Mouse (Mus musculus) midbrain, embryonic 16.5 days (tissue): ENCODE results near the gene Ccdc12. TPM values are rescaled to one million over a fixed set of nuclear protein-coding genes. Genes with fewer than 3 reads are reported as not detected.

ENCODE experiments used
- ATAC-seq: fragments of 200-750 bp; cut with Nextera tagmentation; 2 replicates; pipeline ENCODE4 v1.8.0; 2017; ENCODE audit warnings: moderate TSS enrichment
- H3K27ac ChIP-seq: fragments of 300-500 bp; sonication (generic); 2 replicates; pipeline ENCODE4 v1.5.1; 2014; ENCODE audit warnings: mild to moderate bottlenecking, low read length, mixed read lengths
- H3K27me3 ChIP-seq: fragments of 300-500 bp; sonication (generic); 2 replicates; pipeline ENCODE4 v1.6.1; 2014; ENCODE audit warnings: low read depth, low read length, mixed read lengths; ENCODE audit not compliant: control insufficient read depth, insufficient read depth
- H3K36me3 ChIP-seq: fragments of 300-500 bp; sonication (generic); 2 replicates; pipeline ENCODE4 v1.6.1; 2014; ENCODE audit warnings: mild to moderate bottlenecking, low read length, moderate library complexity, mixed read lengths; ENCODE audit not compliant: control insufficient read depth, insufficient read depth
- H3K4me1 ChIP-seq: fragments of 300-500 bp; sonication (generic); 2 replicates; pipeline ENCODE4 v1.6.1; 2014; ENCODE audit warnings: mild to moderate bottlenecking, low read length, mixed read lengths; ENCODE audit not compliant: control insufficient read depth, insufficient read depth
- H3K4me2 ChIP-seq: fragments of 300-500 bp; sonication (generic); 2 replicates; pipeline ENCODE4 v1.6.1; 2014; ENCODE audit warnings: mild to moderate bottlenecking, low read length, mixed read lengths
- H3K4me3 ChIP-seq: fragments of 300-500 bp; sonication (generic); 2 replicates; pipeline ENCODE4 v1.5.1; 2014; ENCODE audit warnings: low read depth, mild to moderate bottlenecking, low read length, moderate library complexity, mixed read lengths
- H3K9ac ChIP-seq: fragments of 300-500 bp; sonication (generic); 2 replicates; pipeline ENCODE4 v1.6.1; 2014; ENCODE audit warnings: low read depth, low read length, mixed read lengths
- H3K9me3 ChIP-seq: fragments of 300-500 bp; sonication (generic); replicated peaks from 2 replicates; pipeline ENCODE4 v1.6.1; 2014; ENCODE audit warnings: mild to moderate bottlenecking, low read length, mixed read lengths; ENCODE audit not compliant: control insufficient read depth, poor library complexity, severe bottlenecking
- WGBS: fragments of 180-500 bp; shearing (Covaris S2); extraction: QIAGEN DNeasy Blood & Tissue Kit; methylation state at CpG from one replicate; pipeline ENCODE4 v1.1.7; 2014; 5-methylcytosine and 5-hydroxymethylcytosine counted together
- polyA plus RNA-seq: library from polyadenylated mRNA; unstranded; fragments of >200 nt; fragmentation: Nextera tagmentation; extraction: Ambion mirVana; gene quantifications from 2 replicates; pipeline ENCODE4 v1.2.1, GENCODE M21; 2015

The Ccdc12 gene
- polyA plus RNA-seq, 1 experiment from 2014 or later, result 93.3 TPM

DNA sequence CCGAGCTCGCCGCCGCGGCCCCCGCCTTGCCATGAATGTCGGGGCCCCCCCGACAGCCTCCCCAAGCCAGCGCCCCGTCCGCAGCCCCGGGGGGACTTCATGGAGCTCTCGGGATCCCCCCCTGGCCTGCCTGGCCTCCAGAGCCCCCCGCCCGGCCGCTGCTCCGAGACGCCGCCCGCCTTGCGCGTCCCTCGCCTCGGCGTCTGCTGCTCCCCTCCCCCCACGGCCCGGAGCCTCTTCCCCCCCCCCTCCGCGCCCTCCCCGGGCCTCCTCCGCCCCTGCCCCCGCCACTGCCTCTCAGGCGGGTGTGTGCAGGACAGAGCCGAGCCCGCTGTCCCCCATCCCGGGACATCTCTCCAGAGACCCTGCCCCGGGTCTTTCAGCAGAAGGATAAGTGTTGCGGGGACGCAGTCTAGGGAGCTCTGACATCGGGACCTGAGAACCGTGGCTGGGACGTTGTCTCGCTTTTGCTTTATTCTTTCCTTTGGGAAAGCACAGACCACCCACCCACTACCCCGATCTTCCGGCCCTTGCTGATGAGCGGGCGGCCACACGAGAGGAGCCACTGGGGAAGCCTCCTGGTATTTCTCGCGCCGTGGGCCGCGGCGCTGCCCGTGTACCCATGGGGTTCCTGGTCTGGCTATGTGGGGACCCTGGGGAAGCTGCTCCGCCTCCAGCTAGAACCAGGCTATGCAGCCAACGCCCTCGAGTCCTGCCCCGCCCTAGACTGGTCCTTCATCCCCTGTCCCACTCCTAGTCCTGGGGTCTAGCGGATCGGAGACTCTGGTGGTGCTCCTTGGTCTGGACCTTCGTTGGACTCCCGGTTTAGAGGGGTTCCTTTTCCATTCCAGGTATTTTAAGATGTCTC lies 87.4 kb downstream of the Ccdc12 start:
- Histone ChIP-seq H3K9ac (peak overlapping the region; percentile 80), H3K27me3 (peaks cover 21% of the 10 kb centered on the region), H3K36me3 (no peaks in the 10 kb centered on the region), H3K27ac (no peak overlapping the region), H3K4me2 (peak overlapping the region; percentile 98), H3K9me3 (no peaks in the 10 kb centered on the region), H3K4me1 (peaks cover 19% of the 10 kb centered on the region), H3K4me3 (peak overlapping the region; percentile 68)
- 0 out of 2 replicates have a peak, but pooled peaks have one; percentile 9 for ATAC-seq
- WGBS, result 3% methylated on average over 43 of the region's 63 CpGs

DNA sequence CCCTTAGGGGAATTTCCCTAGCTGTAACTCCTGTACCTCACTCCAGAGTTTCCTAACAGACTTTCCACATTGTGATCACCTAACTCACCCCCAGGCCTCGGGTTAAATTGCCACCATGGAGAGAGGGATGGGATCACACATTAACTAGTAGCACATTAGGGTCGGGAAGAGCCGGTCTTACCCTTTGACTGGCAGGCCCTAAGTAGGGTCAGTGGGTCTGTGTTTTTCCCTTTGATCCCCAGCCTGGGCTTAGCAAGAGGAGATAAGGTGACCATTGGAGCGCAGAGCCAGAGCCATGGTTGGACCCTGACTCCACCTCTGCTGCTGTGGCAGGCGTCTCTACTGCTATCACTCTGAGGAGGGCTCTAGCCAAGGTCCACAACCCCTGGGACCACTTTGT lies 89.4 kb downstream of the Ccdc12 start:
- H3K27me3 ChIP-seq, result peaks cover 17% of the 10 kb centered on the region
- ATAC-seq, result no peak
- H3K36me3 ChIP-seq, result no peaks in the 10 kb centered on the region
- WGBS, result 21% methylated on average over 5 of the region's 5 CpGs
- no peak overlapping the region for H3K4me3 ChIP-seq
- H3K4me2 ChIP-seq, result no peak overlapping the region
- no peak overlapping the region for H3K9ac ChIP-seq
- peaks cover 19% of the 10 kb centered on the region for H3K4me1 ChIP-seq
- H3K9me3 ChIP-seq, result no peaks in the 10 kb centered on the region
- no peak overlapping the region for H3K27ac ChIP-seq

DNA sequence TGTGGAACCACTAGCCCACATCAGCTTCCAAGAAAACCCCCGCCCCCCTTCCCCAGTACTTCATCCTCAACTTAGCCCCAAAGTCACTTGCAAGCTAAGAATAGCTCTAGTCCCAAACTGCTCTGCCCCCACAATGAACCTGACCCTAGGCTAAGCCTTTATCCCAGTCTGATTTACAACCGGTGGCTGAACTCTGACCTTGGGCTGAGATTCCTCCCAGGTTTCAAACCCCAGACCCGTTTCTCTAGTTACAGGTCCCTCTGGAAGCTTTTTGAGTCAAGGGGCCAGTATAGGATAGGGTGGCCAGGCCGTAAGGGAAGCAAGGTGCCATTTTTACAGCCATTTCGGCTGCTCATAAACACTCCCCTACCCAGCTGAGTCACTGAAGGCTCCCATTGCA lies 89.9 kb downstream of the Ccdc12 start:
- no peak overlapping the region for H3K27ac ChIP-seq
- peaks cover 19% of the 10 kb centered on the region for H3K4me1 ChIP-seq
- H3K4me3 ChIP-seq, result no peak overlapping the region
- no peak overlapping the region for H3K4me2 ChIP-seq
- H3K27me3 ChIP-seq, result peaks cover 15% of the 10 kb centered on the region
- no peaks in the 10 kb centered on the region for H3K9me3 ChIP-seq
- no peaks in the 10 kb centered on the region for H3K36me3 ChIP-seq
- ATAC-seq, result no peak
- 47% methylated on average over 5 of the region's 5 CpGs for WGBS
- no peak overlapping the region for H3K9ac ChIP-seq

DNA sequence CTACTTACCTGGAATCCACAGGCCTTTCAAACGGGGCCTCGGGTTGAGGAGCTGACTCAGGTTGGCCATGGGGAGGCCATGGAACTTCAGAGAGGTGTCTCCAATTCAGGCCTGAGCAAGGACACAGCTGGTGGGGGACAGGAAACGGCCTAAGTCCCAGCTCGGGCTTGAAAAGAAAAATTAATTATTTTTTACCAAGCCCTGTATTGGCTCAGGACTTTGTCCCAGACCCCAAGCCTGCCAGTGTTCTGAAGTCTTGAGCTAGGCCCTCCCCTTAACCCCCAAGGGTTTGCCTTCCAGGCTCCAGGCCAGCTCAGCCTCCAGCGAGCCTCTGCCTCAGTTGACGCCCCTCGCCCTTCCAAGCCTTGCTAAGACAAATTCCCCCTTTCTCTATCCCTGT lies 90.7 kb downstream of the Ccdc12 start, which contains the start of gene Pth1r:
TSS of gene Pth1r (minus strand) at position 185 of the 400 bp plus-strand sequence.
- H3K9ac ChIP-seq, result no peak within 1 kb of the TSS
- no peak within 1 kb of the TSS for H3K4me3 ChIP-seq
- H3K36me3 ChIP-seq, result no peaks in the 10 kb centered on the region
- H3K4me2 ChIP-seq, result no peak within 1 kb of the TSS
- H3K4me1 ChIP-seq, result peaks cover 14% of the 10 kb centered on the region
- H3K9me3 ChIP-seq, result no peaks in the 10 kb centered on the region
- no peak for ATAC-seq
- WGBS, result 59% methylated on average over 7 of the region's 7 CpGs
- no peak within 1 kb of the TSS for H3K27ac ChIP-seq
- peaks cover 10% of the 10 kb centered on the region; the same call in 1 of the 2 replicates for H3K27me3 ChIP-seq

DNA sequence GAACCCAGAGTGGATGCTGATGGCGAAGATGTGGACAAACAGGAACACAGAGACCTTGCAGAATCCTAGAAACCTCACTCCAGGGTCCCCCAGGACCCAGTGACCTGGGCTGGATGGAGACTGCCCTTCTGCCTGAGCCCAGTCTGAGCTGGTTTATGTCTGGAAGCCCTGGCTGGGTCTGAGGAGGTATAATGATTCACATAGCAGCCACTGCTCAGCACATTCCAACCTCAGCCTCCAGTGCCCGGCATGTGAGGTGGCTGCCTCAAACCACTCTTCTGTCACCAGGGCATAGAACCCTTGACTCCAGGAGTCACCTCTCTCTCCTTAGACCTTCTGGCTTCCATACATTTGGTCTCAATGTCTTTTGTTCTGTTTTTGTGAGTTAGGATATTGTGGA lies 92.1 kb downstream of the Ccdc12 start:
- Histone ChIP-seq H3K27ac (no peak overlapping the region), H3K4me1 (peaks cover 2% of the 10 kb centered on the region; the same call in 1 of the 2 replicates), H3K4me2 (no peak overlapping the region), H3K36me3 (no peaks in the 10 kb centered on the region), H3K27me3 (peaks cover 10% of the 10 kb centered on the region; the same call in 1 of the 2 replicates), H3K9ac (no peak overlapping the region), H3K9me3 (no peaks in the 10 kb centered on the region), H3K4me3 (no peak overlapping the region)
- ATAC-seq, result no peak
- 74% methylated on average over 2 of the region's 2 CpGs for WGBS

DNA sequence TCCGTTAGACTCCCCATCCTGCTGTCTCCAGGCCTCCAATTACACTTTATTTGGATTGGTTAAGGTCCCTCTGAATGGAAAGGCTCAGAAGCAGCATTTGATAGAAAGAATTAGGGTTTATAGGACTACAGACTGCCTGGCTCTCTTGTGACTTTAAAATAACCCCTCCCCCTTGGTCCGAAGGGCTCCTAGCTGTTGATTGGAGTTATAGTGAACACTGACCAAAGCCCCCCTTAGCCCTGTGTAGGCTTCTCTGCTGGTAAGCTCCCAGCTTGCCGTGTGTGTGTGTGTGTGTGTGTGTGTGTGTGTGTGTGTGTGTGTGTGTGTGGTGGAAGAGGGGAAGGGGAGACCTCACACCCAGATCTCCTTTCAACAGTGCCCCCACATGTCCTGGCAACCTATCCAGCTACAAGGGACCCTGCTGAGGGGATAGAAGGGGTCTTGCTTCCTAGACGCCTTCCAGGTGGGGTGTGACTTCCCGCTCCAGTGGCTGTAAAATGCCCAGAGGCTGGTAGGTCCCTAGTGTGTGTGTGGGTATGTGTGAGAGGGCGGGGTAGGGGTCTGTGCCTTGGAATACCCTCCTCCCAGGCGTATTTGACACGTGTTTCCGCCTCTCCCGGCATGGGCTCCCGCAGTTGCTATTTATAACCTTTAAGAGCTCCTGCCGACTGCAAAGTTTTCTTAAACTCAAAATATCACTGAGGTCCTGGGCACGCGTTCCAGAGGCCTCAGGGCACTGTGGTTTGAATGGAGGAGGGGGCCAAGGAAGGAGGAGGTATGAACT lies 94.3 kb downstream of the Ccdc12 start:
- 56% methylated on average over 14 of the region's 14 CpGs for WGBS

DNA sequence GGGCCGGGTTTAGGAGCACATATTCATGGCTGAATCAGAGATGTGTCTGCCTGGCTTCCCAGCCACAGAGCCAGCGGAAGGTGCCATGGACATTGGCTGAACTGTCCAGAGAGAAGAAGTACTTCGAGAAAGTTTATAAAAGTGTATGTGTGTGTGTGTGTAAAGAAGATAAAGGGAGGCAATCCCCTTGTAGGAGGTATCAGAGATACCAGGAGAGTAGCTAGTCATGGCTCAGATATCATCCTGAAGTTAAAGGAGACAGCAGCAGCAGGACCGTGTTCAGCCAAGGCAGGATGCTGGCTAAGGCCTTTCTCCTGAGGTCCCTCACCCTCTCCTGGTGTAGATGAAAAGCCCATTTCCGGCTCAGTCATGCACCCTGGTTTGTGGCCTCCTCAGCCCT lies 95.1 kb downstream of the Ccdc12 start:
- Histone ChIP-seq H3K4me1 (no peaks in the 10 kb centered on the region), H3K27ac (no peak overlapping the region), H3K4me3 (no peak overlapping the region), H3K27me3 (no peaks in the 10 kb centered on the region), H3K36me3 (no peaks in the 10 kb centered on the region), H3K9ac (no peak overlapping the region), H3K4me2 (no peak overlapping the region), H3K9me3 (no peaks in the 10 kb centered on the region)
- WGBS, result 83% methylated on average over 5 of the region's 5 CpGs
- no peak for ATAC-seq

More for the DNA sequence above, 94.3 kb downstream of the Ccdc12 start:
- Histone ChIP-seq H3K4me1 (no peaks in the 10 kb centered on the region), H3K9ac (no peak overlapping the region), H3K4me3 (no peak overlapping the region), H3K27ac (no peak overlapping the region), H3K9me3 (no peaks in the 10 kb centered on the region), H3K4me2 (no peak overlapping the region), H3K36me3 (no peaks in the 10 kb centered on the region), H3K27me3 (no peaks in the 10 kb centered on the region)
- ATAC-seq, result no peak

DNA sequence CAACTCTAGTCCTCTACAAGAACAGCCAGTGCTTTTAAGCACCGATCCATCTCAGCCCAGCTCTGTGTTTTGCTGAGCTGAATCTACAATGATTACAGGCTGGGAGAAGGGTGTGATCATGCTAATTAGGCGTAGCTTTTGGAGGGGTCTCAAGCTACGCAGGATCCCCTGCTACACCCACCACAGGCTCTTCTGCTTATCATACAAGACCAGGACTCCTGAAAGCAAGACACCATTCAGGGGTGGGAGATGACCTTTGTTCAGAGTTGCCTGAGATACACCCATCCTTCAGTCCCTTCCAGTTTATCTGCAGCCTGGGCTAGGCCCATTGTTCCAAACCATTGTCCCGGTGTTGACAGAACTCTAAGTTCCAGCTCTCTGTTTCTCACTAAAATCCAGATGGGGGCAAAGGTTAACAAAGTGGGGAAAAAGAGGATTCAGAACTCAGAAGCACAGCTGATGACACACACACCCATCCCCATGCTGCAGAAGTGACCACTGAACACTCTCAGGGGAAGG lies 96.7 kb downstream of the Ccdc12 start:
- no peaks in the 10 kb centered on the region for H3K4me1 ChIP-seq
- no peaks in the 10 kb centered on the region for H3K27me3 ChIP-seq
- H3K36me3 ChIP-seq, result no peaks in the 10 kb centered on the region
- no peak overlapping the region for H3K4me3 ChIP-seq
- no peak overlapping the region for H3K9ac ChIP-seq
- H3K27ac ChIP-seq, result no peak overlapping the region
- H3K9me3 ChIP-seq, result no peaks in the 10 kb centered on the region
- WGBS, result 78% methylated on average over 4 of the region's 4 CpGs
- H3K4me2 ChIP-seq, result no peak overlapping the region
- ATAC-seq, result no peak
